ENCODE assay signal across 31 mouse cellular contexts in the genomic region with DNA sequence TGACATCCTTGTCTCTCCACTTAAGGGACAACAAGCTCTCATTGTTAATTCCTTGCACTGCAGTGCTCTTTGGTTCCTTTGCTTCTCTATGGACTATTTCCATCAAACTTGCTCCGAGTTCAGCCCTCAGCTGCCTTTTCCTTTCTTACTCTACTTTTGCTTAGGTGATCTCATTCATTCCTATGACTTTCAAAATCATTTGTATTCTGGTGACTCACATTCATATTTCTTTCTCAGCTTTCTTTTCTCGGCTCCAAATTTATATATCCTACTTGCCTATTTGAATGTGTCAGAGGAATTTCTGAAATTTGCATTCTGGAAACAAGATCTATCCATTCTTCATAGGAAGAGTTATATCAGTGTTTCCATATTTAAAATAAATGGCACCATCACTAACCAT.
"Had no signal": no experiment of that assay in that cellular context is flagged by ENCODE, and none has a peak within 500 bp of the region (broad histone marks: within the 10 kb centered on the region; RNA-seq: fewer than 3 reads in every experiment).

No protein-coding gene starts in this region.

- ATAC-seq: liver, embryonic 12.5 days; liver, postnatal 0 days; lung, postnatal 0 days; midbrain, embryonic 13.5 days; midbrain, embryonic 15.5 days; midbrain, embryonic 16.5 days had no signal

- H3K4me1 ChIP-seq: limb, embryonic 10.5 days; limb, embryonic 12.5 days; limb, embryonic 13.5 days; limb, embryonic 15.5 days; liver, embryonic 12.5 days; liver, embryonic 13.5 days; liver, embryonic 15.5 days; lung, embryonic 15.5 days; megakaryocyte, embryonic 14.5 days; midbrain, embryonic 10.5 days; midbrain, embryonic 12.5 days; midbrain, embryonic 13.5 days; midbrain, embryonic 15.5 days had no signal

- H3K27me3 ChIP-seq: limb, embryonic 12.5 days; limb, embryonic 13.5 days; limb, embryonic 15.5 days; liver, embryonic 12.5 days; liver, embryonic 13.5 days; liver, embryonic 15.5 days; lung, embryonic 15.5 days; megakaryocyte, embryonic 14.5 days; midbrain, embryonic 12.5 days; midbrain, embryonic 13.5 days; midbrain, embryonic 15.5 days had no signal

- H3K27ac ChIP-seq: limb, embryonic 10.5 days; limb, embryonic 12.5 days; limb, embryonic 13.5 days; limb, embryonic 15.5 days; liver, embryonic 12.5 days; liver, embryonic 13.5 days; liver, embryonic 14.5 days; liver, embryonic 15.5 days; lung, embryonic 15.5 days; macrophage; midbrain, embryonic 10.5 days; midbrain, embryonic 12.5 days; midbrain, embryonic 13.5 days; midbrain, embryonic 15.5 days had no signal

- H3K36me3 ChIP-seq: limb, embryonic 10.5 days; limb, embryonic 12.5 days; limb, embryonic 13.5 days; limb, embryonic 15.5 days; liver, embryonic 12.5 days; liver, embryonic 13.5 days; liver, embryonic 15.5 days; lung, embryonic 15.5 days; midbrain, embryonic 10.5 days; midbrain, embryonic 12.5 days; midbrain, embryonic 13.5 days; midbrain, embryonic 15.5 days had no signal

- DNase-seq: left cerebral cortex, postnatal 4 days; liver; liver, embryonic 13.5 days; liver, postnatal 0 days; lung, adult 18-20 months; lung, adult 2 months; lung, embryonic 14.5 days; lung, postnatal 10 days; lung, postnatal 14 days; lung, postnatal 36 days; lung, postnatal 4 days; midbrain, embryonic 14.5 days had no signal

- H3K4me2 ChIP-seq: limb, embryonic 12.5 days; limb, embryonic 13.5 days; limb, embryonic 15.5 days; liver, embryonic 11.5 days; liver, embryonic 12.5 days; liver, embryonic 13.5 days; liver, embryonic 15.5 days; lung, embryonic 14.5 days; lung, embryonic 15.5 days; midbrain, embryonic 11.5 days; midbrain, embryonic 12.5 days; midbrain, embryonic 13.5 days; midbrain, embryonic 15.5 days had no signal

- H3K9me3 ChIP-seq: limb, embryonic 10.5 days; limb, embryonic 12.5 days; limb, embryonic 13.5 days; limb, embryonic 15.5 days; liver, embryonic 12.5 days; liver, embryonic 13.5 days; liver, embryonic 15.5 days; lung, embryonic 15.5 days; megakaryocyte, embryonic 14.5 days; midbrain, embryonic 10.5 days; midbrain, embryonic 12.5 days; midbrain, embryonic 13.5 days; midbrain, embryonic 15.5 days had no signal

- H3K9ac ChIP-seq: limb, embryonic 12.5 days; limb, embryonic 13.5 days; limb, embryonic 15.5 days; liver, embryonic 12.5 days; liver, embryonic 13.5 days; liver, embryonic 14.5 days; liver, embryonic 15.5 days; liver, postnatal 0 days; lung, embryonic 14.5 days; lung, embryonic 15.5 days; midbrain, embryonic 12.5 days; midbrain, embryonic 13.5 days; midbrain, embryonic 15.5 days had no signal

- H3K4me3 ChIP-seq: limb, embryonic 10.5 days; limb, embryonic 12.5 days; limb, embryonic 13.5 days; limb, embryonic 15.5 days; liver, embryonic 12.5 days; liver, embryonic 13.5 days; liver, embryonic 15.5 days; lung, embryonic 15.5 days; megakaryocyte, embryonic 14.5 days; midbrain, embryonic 10.5 days; midbrain, embryonic 12.5 days; midbrain, embryonic 13.5 days; midbrain, embryonic 15.5 days; myocyte had no signal
